Mouse (Mus musculus) olfactory bulb, adult 2 months (tissue): ENCODE results near the gene Rnf141.

ENCODE experiments used
- CTCF ChIP-seq: fragments of 200-500 bp; IDR thresholded peaks from 2 replicates; pipeline ENCODE4 v1.5.1; 2012; ENCODE audit warnings: low read depth, mild to moderate bottlenecking, low read length, moderate library complexity; ENCODE audit not compliant: insufficient read depth
- POLR2A ChIP-seq: fragments of 200-500 bp; IDR thresholded peaks from 2 replicates; pipeline ENCODE4 v1.6.1; 2012; ENCODE audit warnings: mild to moderate bottlenecking, low read depth, low read length, moderate library complexity; ENCODE audit not compliant: insufficient read depth

DNA sequence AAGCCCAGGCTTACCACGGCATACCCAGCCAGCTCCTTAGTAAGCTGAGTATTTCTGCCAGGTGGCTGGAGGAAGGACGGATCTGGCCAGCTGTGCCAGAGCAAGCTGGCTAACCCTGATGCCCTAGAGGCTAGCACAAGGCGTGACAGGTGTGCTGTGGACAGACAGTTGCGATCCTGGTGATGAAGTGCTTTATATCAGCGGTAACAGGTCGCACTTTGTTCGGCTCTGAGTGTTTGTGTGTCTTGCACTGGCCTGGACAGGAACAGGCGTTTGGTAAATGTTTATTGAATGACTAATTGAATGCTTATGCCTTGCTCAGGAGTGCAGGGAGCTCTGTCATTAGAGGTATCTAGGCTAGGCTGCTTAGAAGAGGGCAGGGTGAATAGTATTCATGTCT lies 59.3 kb downstream of the Rnf141 start:
- TF ChIP-seq POLR2A (no peak), CTCF (no peak)
